Mouse (Mus musculus) bone marrow macrophage, adult 2 months (primary cell): ENCODE data around the gene Aldoart2.

Experiments used
- CTCF ChIP-seq: IDR thresholded peaks from 2 replicates; pipeline ENCODE4 v1.5.1; 2012; ENCODE audit warnings: low read depth, mild to moderate bottlenecking, low read length, moderate library complexity
- POLR2A ChIP-seq: IDR thresholded peaks from 2 replicates; pipeline ENCODE4 v1.6.1; 2012; ENCODE audit warnings: mild to moderate bottlenecking, low read depth, low read length, borderline replicate concordance

DNA sequence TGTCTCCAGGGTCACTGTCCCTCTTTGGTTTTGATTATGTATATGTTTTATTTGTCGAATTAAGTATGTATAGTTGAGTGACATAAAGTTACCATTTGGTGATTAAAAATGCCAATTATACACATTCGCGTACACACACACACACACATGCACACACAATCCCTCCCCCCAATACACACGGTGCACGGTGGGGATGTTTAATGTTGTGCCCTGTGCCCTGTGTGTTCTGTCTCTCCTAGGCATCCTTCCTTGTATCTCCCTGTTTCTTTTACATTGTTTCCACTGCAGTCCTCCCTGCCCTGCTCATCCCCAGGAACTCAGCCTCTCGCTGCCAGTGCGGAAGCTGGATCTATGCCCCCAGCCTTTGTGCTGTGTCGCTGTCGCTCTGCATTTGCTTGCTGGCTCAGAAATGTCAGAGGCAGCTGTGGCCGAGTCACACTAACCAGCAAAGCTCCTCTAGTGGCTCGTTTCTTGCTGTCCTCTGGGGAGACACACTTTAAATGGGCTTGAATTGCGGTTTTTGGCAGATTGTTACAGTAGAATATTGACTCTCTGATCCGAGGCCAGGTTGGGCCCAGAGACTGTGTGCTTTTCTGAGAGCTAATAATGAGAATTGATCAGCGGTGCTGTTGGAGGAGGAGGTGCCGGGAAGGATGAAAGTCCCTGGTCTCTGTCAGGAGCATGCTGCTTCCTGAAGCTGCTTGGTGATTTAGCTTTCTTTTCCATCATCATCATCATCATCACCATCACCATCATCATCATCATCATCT lies 37.9 kb upstream of the Aldoart2 start:
- TF ChIP-seq CTCF (no peak), POLR2A (no peak)
